Mouse (Mus musculus): ENCODE results near the gene Boc.

GRCm38 (mm10) chr16:44479852-44480251, 78.8 kb downstream of the Boc start:
- TF ChIP-seq CTCF (conservative IDR thresholded peaks at IDR 0.05; ENCODE audit: insufficient read depth, insufficient read length, low read depth, low read length) (no peak), POLR2A (IDR thresholded peaks at IDR 0.05; ENCODE audit: low read depth, low read length) (no peak)
